Mouse (Mus musculus) heart, postnatal 36 days (tissue): ENCODE data around the gene Dock11. TPM values are rescaled to one million over a fixed set of nuclear protein-coding genes. Genes with fewer than 3 reads are reported as not detected.
A peak's percentile ranks its signal among the peaks of the same experiment; 100 is the strongest.

ENCODE experiments used
- DNase-seq, 2 experiments: peaks; one replicate each; pipeline ENCODE4 v3.0.0; 2021 to 2022
- intact Hi-C: fragments of 180-260 bp; cut with DNase I; formaldehyde crosslinking; loops from one replicate; pipeline ENCODE4 v1.15.1; 2025
- total RNA-seq, 2 experiments: library from RNA; stranded (reverse); gene quantifications; 2 replicates each; pipeline ENCODE4 v1.2.3; 2021

The Dock11 gene
- 1 to 10 TPM; 4.9 to 5.1 TPM for total RNA-seq

DNA sequence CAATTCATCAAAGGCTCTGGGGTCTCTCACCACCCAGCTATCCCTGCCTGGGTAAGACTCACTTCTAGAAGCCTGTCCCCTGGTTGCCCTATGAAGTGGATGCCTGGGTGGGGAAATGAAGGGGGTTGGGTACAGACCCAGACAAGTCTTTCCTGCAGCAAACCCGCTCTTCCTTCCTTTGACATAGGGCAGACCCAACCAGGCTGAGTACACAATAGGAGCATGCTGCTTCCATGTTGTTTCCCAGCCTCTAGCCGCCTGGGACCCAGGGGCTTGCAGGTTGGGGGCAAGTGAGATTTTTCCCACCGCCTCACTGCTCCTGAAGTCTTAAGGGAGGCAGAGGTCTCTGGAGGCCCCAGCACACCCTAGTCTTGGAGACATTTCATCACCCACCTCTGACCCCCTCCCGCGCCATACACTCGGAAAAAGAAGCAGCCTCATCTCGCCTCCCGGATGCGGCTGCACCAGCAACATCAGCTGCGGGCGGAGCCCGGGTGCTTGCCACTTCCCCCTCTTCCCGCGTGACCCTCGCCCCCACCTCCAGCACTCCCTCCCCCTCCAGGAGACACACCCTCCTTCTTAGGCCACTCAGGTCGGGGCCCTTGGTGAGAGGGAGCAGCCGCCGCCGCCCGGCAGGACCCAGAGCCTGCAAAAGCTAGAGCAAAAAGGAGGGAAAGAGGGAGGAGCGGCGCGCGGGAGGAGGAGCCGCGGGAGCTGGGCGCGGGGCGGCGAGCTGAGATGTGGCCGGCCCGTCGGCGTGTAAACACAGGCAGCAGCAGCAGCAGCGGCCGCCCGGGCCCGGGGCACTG lies at the start of gene Dock11:
TSS of gene Dock11 (plus strand) at position 746 of the 809 bp plus-strand sequence.
- peak; percentile 58 to 59 for DNase-seq
- intact Hi-C loops, result no loop called here

DNA sequence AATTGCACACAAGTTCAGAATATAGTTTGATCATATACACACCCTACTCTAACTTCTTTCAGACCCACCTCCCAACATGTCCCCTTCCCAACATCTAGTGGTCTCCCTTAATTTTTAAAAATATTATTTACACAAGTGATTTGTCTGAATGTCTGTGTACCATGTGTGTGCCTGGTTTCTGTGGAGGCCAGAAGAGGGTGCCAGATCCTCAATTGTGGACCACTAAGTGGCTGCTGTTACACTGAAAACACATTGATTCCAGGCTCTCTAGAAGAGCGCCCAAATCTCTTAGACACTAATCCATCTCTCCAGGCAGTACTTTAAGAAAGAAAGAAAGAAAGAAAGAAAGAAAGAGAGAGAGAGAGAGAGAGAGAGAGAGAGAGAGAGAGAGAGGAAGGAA lies 8.9 kb upstream of the Dock11 start:
- intact Hi-C loops, result loop anchor here (1.0 kb wide), 1 partner anchor 118 kb away; no protein-coding TSS in a partner anchor
- no peak for DNase-seq

DNA sequence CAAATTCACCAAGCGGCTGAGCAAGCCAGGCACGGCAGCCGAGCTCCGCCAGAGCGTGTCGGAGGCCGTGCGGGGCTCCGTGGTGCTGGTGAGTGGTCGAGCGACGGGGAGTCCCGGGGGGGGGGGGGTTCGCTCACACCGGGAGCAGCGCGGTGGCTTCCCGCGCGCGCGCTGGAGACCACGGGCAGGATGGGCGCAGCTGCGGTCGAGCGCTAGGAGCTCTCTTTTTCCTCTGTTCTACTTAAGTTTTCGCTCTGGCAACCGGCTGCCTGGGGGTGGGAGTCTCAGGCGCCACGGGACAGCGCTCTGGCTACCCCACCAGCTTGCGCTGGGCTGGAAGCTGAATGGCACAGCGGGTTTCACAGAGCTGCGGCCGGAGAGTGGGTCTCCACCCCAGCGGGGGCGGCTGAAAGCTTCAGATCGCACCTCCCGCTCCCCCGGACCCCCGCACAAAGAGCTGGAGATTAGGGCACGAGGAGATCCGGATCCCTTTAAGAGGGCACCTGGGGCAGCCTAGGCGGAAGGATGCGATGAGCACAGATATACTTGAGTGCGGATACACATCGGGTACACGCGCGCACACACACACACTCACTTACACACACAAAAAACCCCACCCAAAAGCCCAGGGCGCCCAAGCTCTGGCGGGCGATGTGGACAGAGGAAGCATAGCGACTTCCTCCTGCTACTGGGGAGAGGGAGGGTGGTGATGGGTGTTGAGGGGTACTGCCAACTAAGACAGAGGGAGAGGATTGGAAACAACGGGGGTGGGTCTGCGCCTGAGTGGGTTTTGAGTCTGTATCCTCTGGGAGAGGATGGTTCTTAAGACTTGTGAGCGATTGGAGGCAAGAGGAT lies 540 bp downstream of the Dock11 start:
- intact Hi-C loops, result no loop called here

DNA sequence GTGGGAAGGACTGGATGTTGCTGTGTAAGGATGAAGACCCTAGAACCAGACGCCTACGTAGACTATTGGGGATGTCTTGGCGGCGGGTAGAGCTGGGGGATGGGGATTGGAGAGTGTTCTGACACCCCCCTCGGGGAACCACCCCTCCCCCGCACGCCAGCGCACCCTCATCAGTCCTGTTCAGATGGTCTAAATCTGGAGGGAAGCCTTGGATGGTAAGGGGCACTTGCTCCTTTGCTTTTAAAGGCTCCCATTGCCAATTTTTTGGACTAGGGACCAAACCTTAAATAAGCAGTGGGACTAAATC lies 1.1 kb downstream of the Dock11 start:
- no peak for DNase-seq
- intact Hi-C loops, result no loop called here

More for the DNA sequence above, 540 bp downstream of the Dock11 start:
- DNase-seq, result peak; percentile 24 to 36

DNA sequence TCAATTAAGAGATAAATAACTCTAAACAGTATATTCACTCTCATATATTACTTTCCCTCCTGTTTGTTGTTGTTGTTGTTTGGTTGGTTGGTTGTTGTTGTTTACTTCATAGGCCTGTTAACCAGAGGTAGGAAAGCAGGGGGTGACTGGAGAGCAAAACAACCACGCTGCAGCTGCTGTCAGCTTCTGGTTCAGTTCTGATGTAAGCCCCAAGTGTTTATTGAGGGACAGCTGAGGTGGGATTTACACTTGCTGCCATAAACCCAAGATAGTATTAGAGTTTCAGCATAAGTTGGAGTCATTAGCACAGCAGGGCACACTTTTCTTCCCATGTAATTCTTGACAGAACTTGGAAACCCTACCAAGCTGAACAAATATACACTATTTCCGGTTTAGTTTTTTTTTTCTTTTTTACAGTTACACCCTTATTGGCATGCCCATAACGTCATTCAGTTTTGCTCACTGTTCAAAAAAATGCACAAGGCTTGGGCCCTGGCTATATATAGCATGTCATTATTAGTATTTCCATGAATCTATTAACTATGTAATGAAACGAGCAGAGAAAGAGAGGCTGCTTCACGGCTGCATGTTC lies 3.0 kb downstream of the Dock11 start:
- DNase-seq, result no peak
- intact Hi-C loops, result no loop called here

DNA sequence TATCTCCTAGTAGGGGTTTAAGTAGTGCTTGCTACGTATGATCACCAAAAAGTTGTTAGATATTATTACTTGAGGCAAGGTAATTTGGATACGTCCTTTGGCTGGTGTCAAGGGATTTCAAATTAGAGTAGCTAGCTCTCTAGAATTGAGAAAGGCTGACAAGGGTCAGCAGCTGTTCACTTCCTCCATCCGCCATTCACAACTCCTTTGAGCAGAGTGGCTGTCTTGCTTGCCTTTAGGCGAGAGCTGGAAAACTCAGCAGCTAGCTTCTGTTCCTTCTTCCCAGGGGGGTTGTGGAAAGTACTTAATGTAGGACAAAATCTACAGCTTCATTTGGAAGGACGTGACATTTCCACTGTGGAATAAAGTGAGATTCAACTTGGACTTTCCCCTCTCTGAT lies 3.7 kb downstream of the Dock11 start:
- intact Hi-C loops, result no loop called here

DNA sequence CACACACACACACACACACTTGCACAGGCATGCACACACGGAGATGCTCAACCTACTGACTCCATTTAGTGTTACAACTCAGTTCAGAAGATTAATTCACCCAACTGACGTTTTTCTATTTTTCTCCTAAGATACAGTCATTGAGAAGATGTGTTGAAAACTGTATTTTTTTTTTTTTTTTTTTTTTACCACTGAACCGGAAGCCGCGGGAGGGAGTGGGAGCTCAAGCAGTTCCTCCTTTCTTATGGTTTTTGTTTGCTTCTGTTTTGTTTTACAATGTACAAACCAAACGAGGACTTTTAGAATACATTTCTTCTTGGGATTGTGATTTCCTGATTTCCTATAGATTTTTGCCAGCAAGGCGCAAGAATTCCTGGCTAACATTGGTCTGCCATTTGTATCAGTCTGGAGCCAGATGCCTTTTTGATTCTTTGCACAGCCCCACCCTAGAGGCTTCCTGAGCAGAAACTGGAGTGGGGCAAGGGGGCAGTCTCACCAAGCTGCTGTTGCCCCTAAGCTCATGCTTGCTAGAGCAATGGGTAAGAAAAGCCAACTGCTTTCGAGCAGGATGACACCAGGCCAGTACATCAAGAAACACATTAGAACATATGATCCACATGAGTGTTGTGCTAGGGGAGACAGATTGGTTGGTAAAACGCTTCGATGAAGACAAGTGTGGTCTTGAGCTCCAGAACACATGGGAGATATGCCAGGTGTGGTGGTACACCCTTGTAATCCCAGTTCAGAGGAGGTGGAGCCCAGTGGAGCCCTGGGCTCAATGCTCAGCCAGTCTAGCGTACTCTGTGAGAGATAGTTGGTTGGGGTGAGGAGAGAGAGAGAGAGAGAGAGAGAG lies 9.2 kb downstream of the Dock11 start:
- intact Hi-C loops, result no loop called here
- DNase-seq, result no peak

More for the DNA sequence above, 3.7 kb downstream of the Dock11 start:
- DNase-seq, result no peak

DNA sequence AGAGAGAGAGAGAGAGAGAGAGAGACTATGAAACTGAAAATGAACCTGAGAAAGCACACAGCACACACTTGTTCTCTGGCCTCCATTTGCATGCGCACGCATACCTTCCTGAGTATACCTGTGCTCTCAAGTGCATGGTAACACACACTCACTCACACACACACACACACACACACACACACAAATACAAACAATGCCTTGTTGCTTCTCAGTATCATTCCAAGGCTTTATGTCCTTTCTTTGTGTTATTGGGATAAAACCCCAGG lies 9.8 kb downstream of the Dock11 start:
- no peak for DNase-seq
- intact Hi-C loops, result no loop called here

DNA sequence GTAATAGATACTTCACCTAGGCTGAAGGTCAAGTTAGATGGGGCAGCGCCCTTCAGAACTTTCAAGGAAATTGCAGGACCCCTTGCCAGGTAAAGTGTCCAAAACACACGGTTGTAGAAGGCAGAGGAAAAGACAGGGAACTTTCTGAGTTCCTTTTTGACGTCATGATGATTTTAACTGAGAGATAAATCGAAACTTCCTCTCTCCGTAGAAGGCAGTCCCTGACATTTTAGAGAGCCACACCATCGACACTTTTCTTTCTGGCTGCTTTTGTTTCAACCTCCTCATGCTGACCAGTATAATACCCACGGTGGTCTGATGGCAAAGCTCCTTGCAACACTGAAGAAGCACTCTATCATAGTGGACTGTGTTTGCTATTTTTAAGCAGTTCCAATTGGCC lies 15.7 kb downstream of the Dock11 start:
- intact Hi-C loops, result no loop called here
- no peak for DNase-seq

DNA sequence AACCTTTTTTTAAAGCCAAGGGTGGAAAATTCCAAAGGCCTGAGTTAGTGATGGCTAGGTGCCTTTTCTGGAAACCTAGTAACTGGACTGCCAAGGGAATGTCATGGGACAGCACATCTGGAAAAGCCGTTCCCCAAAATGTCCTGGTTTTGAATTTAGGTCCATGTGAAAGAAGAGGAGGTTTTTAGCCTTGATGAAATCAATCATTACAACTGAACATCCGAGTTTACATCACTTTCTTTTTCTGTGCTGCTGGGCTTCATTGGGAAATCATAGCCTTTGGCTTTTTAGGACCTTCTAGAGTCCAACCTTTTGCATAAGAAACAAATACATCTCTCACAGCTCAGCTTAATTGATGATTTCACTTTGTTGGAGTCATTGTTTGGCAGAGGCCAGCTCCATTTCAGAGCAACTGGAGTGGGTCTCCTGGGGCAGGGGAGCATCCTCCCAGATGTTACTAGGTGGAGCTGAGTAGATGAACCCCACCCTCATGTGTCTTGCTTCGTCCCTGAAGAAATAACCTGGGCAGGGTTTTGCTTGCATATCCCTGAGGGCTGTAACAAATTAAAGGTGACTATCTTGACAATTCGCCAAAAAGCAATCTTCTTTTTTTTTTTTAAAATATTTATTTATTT lies 18.2 kb downstream of the Dock11 start:
- intact Hi-C loops, result no loop called here
- no peak for DNase-seq

DNA sequence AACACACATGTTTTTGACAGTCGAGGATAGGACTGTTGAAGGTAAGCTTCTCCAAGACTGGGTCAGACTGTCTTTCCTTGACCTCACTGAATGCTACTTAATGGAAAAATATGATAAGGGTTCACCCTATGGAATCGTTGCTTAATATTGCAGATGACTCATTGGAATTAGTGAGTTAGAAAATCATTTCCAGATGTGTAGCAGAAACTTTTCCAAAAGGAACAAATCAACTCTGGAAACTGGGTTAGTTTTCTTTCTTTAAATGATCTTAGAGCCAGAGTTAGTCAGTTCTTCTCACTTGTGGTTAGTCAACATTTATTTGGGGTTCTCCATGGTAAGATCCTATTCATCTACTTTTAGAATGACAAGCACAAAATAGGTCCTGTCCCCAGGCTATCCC lies 30.9 kb downstream of the Dock11 start:
- DNase-seq, result no peak
- intact Hi-C loops, result no loop called here

DNA sequence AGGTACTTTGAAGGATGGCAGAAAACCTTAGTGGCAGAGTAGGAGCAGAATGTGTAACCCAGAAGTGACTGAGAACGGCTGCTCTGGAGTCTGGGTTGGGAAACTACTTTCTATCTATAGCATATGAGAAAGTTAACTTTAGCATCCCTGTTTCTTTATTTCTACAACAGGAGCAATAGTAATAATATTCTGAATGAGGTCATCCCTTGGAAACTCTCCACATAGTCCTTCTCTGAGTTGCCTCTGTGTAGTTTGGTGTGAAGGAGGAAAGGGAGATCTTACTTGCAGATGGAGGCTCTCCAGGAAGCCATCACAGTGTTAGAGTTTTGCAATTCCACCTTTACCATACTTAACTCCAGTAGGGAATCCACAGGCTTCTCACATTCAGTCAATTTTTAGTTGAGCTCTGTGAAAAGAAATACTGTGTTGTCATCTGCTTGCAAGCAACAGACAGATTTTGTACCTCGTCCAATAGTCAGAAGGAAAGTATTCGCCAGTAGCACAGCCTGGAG lies 31.5 kb downstream of the Dock11 start:
- intact Hi-C loops, result no loop called here
- no peak for DNase-seq

DNA sequence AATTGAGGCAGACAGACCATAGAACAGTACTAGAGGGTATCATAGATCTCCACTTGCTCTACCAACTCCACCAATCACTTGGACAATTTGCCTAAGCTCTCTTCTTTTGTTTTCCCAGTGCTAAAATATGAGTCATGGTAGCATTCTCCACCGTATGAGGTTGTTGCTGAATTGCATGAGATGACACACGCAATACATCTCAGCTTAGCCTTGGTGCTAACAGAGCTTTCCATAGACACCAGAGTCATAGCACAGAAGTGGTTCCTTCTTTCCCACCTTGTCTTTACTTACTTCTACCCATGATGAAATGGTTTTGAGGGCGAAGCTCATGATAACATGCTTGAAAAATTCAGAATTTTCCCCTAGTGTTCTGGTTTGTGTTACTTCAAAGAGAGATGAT lies 33.3 kb downstream of the Dock11 start:
- intact Hi-C loops, result no loop called here
- DNase-seq, result no peak

DNA sequence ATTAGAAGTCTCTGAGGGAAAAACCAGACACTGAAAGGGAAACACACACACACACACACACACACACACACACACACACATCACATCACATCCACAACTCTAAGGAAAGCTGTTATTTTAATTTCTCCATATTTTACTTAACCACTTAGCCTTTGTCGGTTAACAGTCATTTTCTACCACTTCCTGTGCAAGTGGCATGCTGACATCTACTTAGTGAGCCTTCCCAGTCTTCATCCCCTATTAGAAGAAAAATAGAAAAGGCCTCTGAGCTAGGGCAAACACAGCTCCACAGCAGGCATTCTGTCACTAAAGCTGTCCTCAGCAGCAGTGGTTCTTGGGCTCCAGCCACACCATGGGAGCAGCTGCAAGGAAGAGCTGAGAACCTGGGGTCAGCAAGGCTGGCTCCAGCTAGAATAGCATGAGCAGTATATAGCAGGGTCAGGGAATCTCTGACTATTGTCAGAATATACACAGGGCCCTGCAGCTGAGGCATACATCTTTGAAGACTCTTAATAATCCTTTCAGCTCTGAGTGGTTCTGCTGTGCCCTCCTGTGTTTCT lies 36.2 kb downstream of the Dock11 start:
- intact Hi-C loops, result no loop called here
- no peak for DNase-seq

DNA sequence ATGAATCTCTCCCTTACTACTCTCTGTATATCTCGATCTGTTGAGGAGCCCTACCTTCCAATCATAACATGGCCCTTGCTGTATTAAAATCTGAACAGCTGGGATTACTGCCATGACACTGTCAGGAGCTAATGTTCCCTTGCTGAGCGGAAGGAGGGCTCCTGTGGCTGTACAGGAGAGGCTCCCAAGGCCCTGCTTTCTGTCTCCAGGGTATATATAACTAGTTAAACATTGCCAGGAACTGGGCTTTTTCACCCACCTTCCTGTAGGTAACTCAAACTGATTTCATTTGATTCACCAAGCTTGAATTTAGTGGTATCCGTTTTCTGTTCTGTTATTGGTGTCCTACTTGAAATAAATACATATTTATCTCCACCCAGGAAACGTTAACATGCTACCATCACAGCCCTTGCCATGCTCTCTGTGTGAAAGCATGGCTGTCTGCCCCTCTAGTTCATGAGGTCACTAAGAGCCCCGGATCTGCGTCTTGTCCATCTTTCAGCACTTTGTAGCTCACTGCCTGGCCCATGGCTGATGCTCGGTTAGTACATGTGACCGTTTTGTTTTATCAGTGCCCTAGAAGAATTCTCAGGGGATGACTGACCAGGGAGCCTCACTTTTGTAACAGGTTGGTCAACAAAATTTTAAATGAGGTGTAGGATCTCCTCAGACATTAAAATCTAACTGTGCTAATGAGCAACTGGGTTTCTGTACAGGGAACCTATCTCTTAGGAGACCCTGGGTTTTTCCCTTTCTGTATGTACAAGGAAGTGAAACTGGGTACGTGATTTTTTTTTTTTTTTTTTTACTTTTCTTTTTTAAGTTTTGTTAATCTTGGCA lies 41.7 kb downstream of the Dock11 start:
- no peak for DNase-seq
- intact Hi-C loops, result no loop called here

DNA sequence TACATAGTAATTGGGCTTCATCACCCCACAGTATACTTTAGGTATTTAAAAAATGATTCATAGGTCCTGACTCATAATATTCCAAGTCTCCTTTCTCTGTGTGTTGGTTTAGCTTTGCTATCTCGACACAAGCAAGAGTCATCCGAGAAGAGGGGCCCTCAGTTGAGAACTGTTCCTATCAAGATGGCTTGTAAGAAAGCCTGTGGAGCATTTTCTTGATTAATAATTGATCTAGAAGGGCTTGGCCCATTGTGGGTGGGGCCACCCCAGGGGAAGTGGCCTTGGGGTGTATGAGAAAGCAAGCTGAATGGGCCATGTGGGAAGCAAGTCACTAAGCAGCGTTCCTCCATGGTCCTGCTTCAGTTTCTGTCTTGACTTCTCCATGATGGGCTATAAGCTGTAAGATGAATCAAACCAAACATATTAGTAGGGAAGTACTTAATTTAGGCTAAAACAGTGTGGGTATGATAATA lies 42.3 kb downstream of the Dock11 start:
- intact Hi-C loops, result no loop called here
- DNase-seq, result no peak

DNA sequence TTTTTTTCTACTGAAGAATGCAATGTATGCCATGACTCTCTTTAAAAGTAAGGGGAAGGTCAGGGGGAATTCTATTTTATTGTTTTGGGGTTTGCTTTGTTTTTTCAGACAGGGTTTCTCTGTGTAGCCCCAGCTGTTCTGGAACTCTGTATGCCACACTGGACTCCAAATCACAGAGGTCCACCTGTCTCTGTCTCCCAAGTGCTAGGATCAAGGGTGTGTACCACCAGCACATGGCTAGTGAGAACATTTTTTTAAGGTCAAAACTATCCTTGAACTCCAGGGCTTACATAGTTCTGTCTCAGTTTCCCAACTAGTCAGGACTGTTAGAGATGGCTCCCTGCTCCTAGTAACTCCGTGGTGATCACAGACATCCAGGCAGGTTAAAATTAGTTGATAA lies 43.3 kb downstream of the Dock11 start:
- no peak for DNase-seq

DNA sequence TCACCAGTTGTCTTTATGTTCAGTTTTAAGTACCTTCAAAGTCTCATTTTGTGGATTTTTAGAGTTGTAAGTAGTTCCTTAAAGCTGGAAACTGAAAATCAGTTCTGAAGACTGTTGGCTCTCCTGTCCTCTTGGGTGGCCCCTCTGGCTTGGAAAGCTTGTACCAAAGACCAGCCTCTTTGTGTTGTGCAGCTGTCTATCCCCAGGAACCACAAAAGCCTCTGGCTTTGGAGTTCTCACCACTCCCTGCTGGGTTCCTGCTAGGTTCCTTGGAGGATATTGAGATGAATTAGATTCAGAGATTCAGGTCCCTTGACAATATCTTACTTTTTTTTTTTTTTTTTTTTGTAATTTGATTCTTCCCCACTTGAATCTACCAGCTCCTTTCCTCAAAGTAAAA lies 44.3 kb downstream of the Dock11 start:
- no peak for DNase-seq
- intact Hi-C loops, result no loop called here

More for the DNA sequence above, 43.3 kb downstream of the Dock11 start:
- intact Hi-C loops, result no loop called here

DNA sequence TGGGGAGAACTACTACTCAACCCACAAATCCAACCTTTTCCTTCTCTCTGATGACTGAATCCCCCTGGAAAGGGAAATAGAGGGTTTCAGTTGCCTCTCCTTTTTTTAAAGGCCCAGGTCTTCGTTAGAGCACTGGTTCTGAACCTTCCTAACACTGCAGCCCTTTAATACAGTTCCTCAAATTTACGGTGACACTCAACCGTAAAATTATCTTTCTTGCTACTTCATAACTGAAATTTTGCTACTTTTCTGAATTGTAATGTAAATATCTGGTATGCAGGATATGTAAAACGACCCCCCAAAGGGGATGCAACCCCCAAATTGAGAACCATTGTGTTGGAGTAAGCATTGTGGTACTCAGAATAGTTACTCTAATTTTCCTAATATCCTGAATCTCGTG lies 49.5 kb downstream of the Dock11 start:
- intact Hi-C loops, result no loop called here
- DNase-seq, result no peak
